Mouse (Mus musculus): ENCODE results near the gene Serp2.

DNA sequence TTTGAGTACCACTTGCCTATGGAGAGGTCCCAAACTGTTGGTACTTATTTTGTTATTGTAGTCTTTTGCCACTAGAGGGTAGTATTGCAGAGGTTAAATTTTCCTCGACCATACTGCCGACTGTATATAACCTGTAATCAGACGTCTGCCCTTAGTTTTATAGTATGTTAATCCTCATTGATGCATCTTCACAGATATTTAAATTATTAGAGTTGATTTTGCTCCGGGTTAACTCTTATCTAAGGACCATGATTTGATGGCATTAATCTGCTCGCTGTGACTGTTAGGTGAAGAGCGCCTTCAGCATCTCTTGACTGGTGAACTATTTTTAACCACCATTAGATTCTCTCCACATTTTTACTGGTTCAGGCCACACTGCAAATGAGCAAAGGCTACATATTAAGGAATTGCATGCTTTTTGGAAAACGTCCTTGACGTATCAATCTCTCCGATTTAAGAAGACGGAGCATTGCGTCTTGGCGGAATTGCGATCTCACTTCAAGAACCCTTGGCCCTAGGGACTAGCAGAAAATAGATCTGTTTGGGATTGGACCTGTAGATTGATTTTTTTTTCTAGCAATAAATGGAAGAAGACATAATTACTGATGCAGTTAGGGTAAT is 53.3 kb downstream of the Serp2 start:
- TF ChIP-seq CHD2 (IDR thresholded peaks at IDR 0.05; ENCODE audit: low read depth, low read length) (no peak), ZC3H11A (IDR thresholded peaks at IDR 0.05; ENCODE audit: borderline replicate concordance, low read depth, low read length) (peak; percentile 91)

Measured in ES-E14 (cell line).